Mouse (Mus musculus) kidney, adult 2 months (tissue): ENCODE data around the gene Sgcd.

ENCODE experiments used
- CTCF ChIP-seq: fragments of 200-500 bp; conservative IDR thresholded peaks from 2 replicates; pipeline ENCODE4 v1.5.1; 2011; ENCODE audit warnings: low read depth, mild to moderate bottlenecking, control low read depth, low read length, moderate library complexity, mixed read lengths; ENCODE audit not compliant: insufficient read depth, insufficient read length
- POLR2A ChIP-seq: fragments of 200-500 bp; IDR thresholded peaks from one replicate; pipeline ENCODE4 v1.6.1; 2011; ENCODE audit warnings: low read depth, low read length, control low read depth

GRCm38 (mm10) chr11:47156730-47157693 lies 831.8 kb downstream of the Sgcd start:
- no peak for TF ChIP-seq POLR2A
- TF ChIP-seq CTCF = no peak
